Mouse (Mus musculus) heart, embryonic 15.5 days (tissue): ENCODE measurements around the gene Cog5. TPM values are rescaled to one million over a fixed set of nuclear protein-coding genes. Genes with fewer than 3 reads are reported as not detected.

Source experiments
- ATAC-seq: fragments of 200-750 bp; cut with Nextera tagmentation; replicated peaks from 2 replicates; pipeline ENCODE4 v1.8.0; 2017; ENCODE audit warnings: low read depth, moderate TSS enrichment; ENCODE audit not compliant: insufficient number of reproducible peaks, insufficient read depth, low FRiP score
- H3K27ac ChIP-seq: fragments of 300-500 bp; sonication (generic); 2 replicates; pipeline ENCODE4 v1.5.1; 2015; ENCODE audit warnings: mild to moderate bottlenecking, inconsistent platforms
- H3K27me3 ChIP-seq: fragments of 300-500 bp; sonication (generic); 2 replicates; pipeline ENCODE4 v1.6.1; 2015; ENCODE audit warnings: inconsistent platforms
- H3K36me3 ChIP-seq: fragments of 300-500 bp; sonication (generic); 2 replicates; pipeline ENCODE4 v1.6.1; 2015; ENCODE audit warnings: mild to moderate bottlenecking, inconsistent platforms
- H3K4me1 ChIP-seq: fragments of 300-500 bp; sonication (generic); replicated peaks from 2 replicates; pipeline ENCODE4 v1.6.1; 2015; ENCODE audit warnings: inconsistent platforms
- H3K4me2 ChIP-seq: fragments of 300-500 bp; sonication (generic); 2 replicates; pipeline ENCODE4 v1.6.1; 2015; ENCODE audit warnings: inconsistent platforms, mild to moderate bottlenecking, moderate library complexity
- H3K4me3 ChIP-seq: fragments of 300-500 bp; sonication (generic); 2 replicates; pipeline ENCODE4 v1.5.1; 2015; ENCODE audit warnings: mild to moderate bottlenecking, inconsistent platforms
- H3K9ac ChIP-seq: fragments of 300-500 bp; sonication (generic); 2 replicates; pipeline ENCODE4 v1.6.1; 2015; ENCODE audit warnings: mild to moderate bottlenecking, inconsistent platforms
- H3K9me3 ChIP-seq: fragments of 300-500 bp; sonication (generic); replicated peaks from 2 replicates; pipeline ENCODE4 v1.6.1; 2016; ENCODE audit warnings: inconsistent platforms
- WGBS: fragments of 180-500 bp; shearing (Covaris S2); methylation state at CpG from one replicate; pipeline ENCODE4 v1.1.7; 2015; ENCODE audit warnings: mixed read lengths; 5-methylcytosine and 5-hydroxymethylcytosine counted together
- polyA plus RNA-seq: library from polyadenylated mRNA; unstranded; fragments of >200 nt; fragmentation: Nextera tagmentation; extraction: Ambion mirVana; gene quantifications from 2 replicates; pipeline ENCODE4 v1.2.1, GENCODE M21; 2015

Cog5 gene
- polyA plus RNA-seq, 1 experiment from 2014 or later, result 24.1 TPM

DNA sequence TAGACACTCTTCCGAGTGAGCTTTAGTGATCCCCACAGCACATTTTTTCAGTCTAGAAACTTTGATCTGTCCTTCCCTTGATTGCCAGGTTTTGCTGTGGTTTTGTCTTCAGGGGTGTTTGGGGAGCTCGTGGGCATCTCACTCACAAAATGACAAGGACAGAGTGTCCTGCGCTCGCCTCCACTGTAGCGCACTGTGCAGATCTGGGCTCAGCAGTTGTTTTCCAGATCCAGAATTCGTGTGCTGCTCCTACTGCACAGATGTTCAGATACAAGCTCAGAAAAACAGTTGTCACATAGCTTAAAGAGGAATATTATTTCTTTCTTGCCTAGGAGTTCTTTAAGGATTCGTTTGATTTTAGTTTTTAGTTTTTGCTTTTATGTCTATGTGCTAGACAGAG is 203.1 kb downstream of the Cog5 start:
- Histone ChIP-seq H3K9ac (no peak overlapping the region), H3K27ac (no peak overlapping the region), H3K4me3 (no peak overlapping the region), H3K27me3 (no peaks in the 10 kb centered on the region), H3K4me2 (no peak overlapping the region), H3K36me3 (no peaks in the 10 kb centered on the region), H3K9me3 (no peaks in the 10 kb centered on the region), H3K4me1 (peaks cover 5% of the 10 kb centered on the region)
- 79% methylated on average over 7 of the region's 7 CpGs for WGBS
- no peak for ATAC-seq

DNA sequence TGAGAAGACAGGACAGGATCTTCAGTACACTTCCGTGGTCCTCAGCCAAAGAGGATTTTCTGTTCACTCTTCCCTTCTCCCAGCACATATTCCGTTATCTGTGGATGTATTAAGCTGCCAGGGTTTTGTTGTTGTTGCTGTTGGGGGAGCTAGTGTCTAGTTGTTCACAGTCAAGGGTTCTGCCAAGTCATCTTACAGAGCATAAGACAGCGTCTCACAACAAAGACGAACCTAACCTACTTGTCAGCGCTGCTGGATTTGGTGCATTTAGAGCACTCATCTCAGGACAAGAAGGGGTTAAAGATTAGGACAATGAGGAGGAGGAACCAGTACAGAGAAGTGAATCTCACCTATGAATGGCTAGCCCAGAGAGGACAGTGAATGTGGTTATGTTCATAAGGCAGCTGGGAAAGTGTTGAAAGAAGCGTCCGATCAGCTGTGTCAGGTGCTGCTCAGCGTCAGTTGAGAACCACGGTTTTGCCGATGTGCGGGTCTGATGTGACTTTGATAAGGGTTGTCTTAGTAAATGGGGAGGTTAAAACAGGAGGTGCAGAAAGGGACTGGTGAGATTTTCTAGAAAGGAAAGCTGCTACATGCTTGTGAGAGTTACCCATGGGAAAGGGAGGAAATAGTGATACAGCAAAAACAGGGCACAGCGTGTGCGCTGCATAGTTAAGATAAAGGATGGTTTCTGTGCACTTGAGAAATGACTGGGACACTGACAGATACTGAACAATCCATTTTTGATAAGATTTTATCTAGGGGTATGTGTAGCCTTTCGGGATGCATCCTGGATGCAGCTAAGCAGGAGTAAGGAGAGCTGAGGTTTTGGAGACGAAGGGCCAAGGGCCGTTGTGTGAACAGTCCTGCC is 208.2 kb downstream of the Cog5 start:
- Histone ChIP-seq H3K9ac (no peak overlapping the region), H3K4me2 (peak overlapping the region; percentile 37), H3K4me1 (peaks cover 10% of the 10 kb centered on the region), H3K9me3 (no peaks in the 10 kb centered on the region), H3K27me3 (no peaks in the 10 kb centered on the region), H3K27ac (no peak overlapping the region), H3K36me3 (no peaks in the 10 kb centered on the region), H3K4me3 (peak overlapping the region; percentile 14)
- ATAC-seq, result no peak
- WGBS, result 45% methylated on average over 16 of the region's 16 CpGs

DNA sequence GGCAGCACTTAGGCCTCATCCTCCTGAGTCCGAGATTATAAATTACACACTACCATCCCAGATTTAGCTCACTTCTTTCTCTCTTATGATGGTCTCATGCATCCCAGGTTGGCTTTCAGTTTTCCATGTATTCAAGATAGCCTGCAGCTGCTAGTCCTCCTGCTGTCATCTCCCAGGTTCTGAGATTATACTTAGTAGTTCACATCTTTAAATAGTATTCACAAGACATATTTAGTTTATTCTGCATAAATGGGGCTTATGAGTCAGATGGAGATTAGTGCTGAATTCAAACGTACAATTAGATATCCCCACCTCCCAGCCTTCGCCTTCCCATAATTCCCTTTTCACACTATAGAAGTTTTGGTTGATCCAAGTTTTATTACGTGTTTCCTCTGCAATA is 222.1 kb downstream of the Cog5 start:
- ATAC-seq, result no peak
- no peak overlapping the region for H3K9ac ChIP-seq
- H3K4me2 ChIP-seq, result no peak overlapping the region
- no peaks in the 10 kb centered on the region for H3K27me3 ChIP-seq
- peak overlapping the region; percentile 42 for H3K27ac ChIP-seq
- no peaks in the 10 kb centered on the region for H3K9me3 ChIP-seq
- WGBS, result 57% methylated on average over 4 of the region's 4 CpGs
- no peaks in the 10 kb centered on the region for H3K36me3 ChIP-seq
- H3K4me3 ChIP-seq, result no peak overlapping the region
- H3K4me1 ChIP-seq, result peaks cover 2% of the 10 kb centered on the region; the same call in 1 of the 2 replicates

DNA sequence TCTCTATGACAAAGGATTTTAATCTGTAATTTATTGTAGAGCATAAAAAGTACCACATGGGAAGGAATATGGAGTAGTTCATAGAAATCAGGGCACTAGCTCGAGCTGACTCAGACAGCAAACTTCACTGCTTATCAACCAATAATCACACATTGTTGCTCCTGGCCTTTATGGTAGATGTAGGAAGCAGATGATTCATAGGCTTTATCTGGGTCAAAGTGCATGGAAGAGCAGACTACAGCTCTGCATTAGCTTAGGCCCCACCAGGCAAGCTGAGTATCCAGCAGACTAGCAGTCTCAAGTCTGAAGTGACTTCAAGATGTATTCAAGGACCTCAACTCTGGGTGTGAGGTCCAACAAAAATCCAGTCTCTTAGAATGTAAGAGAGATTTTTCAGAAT is 228.1 kb downstream of the Cog5 start:
- H3K9me3 ChIP-seq, result no peaks in the 10 kb centered on the region
- no peak overlapping the region for H3K27ac ChIP-seq
- ATAC-seq, result no peak
- no peak overlapping the region for H3K4me2 ChIP-seq
- peaks cover 12% of the 10 kb centered on the region for H3K36me3 ChIP-seq
- H3K4me3 ChIP-seq, result no peak overlapping the region
- H3K9ac ChIP-seq, result no peak overlapping the region
- no peaks in the 10 kb centered on the region for H3K4me1 ChIP-seq
- H3K27me3 ChIP-seq, result no peaks in the 10 kb centered on the region
- 63% methylated on average over 1 of the region's 1 CpGs for WGBS

DNA sequence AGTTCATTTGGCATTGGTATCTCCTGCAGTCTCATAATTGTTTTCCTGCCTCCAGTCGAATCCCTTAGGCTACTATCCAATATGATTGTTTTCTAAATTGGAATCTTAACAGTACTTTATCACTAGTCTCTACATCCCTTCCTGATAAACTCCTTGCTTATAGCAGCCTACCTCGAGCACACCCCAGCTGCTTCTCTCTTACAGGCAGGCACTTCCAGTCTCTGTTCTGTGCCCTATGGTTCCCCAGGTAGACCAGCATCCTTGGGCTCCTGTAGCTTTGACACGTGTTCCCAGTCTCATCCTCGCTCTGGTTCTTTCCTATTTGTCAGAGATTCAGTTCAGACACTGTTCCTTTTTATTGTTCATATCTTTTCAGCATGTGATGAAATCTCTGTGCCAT is 229.7 kb downstream of the Cog5 start:
- Histone ChIP-seq H3K27me3 (no peaks in the 10 kb centered on the region), H3K36me3 (peaks cover 17% of the 10 kb centered on the region), H3K9ac (no peak overlapping the region), H3K9me3 (no peaks in the 10 kb centered on the region), H3K4me2 (no peak overlapping the region), H3K4me1 (no peaks in the 10 kb centered on the region), H3K27ac (no peak overlapping the region), H3K4me3 (no peak overlapping the region)
- no peak for ATAC-seq
- WGBS, result 73% methylated on average over 4 of the region's 4 CpGs

DNA sequence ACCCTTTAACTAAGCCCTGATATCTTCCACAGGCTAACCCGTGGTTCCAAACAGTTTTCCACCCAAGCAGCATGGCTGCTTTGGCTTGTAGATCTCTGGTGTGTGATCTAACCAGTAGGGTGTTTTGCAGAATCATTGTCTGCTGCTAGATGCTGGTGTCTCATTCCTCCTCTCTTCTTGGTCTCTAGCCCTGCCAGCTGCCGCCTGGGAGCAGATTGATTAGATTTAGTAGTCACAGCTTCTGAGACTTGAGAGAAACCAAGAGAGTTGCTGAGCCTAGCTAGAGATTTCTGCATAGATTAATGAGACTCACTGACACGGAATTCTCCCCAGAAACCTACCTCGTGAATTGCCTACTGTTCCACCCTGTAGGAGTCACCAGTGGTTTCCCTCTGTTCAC is 230.4 kb downstream of the Cog5 start:
- Histone ChIP-seq H3K4me1 (no peaks in the 10 kb centered on the region), H3K4me2 (no peak overlapping the region), H3K27ac (no peak overlapping the region), H3K27me3 (no peaks in the 10 kb centered on the region), H3K9me3 (no peaks in the 10 kb centered on the region), H3K9ac (no peak overlapping the region), H3K36me3 (peaks cover 17% of the 10 kb centered on the region), H3K4me3 (no peak overlapping the region)
- 80% methylated on average over 4 of the region's 4 CpGs for WGBS
- ATAC-seq, result no peak

DNA sequence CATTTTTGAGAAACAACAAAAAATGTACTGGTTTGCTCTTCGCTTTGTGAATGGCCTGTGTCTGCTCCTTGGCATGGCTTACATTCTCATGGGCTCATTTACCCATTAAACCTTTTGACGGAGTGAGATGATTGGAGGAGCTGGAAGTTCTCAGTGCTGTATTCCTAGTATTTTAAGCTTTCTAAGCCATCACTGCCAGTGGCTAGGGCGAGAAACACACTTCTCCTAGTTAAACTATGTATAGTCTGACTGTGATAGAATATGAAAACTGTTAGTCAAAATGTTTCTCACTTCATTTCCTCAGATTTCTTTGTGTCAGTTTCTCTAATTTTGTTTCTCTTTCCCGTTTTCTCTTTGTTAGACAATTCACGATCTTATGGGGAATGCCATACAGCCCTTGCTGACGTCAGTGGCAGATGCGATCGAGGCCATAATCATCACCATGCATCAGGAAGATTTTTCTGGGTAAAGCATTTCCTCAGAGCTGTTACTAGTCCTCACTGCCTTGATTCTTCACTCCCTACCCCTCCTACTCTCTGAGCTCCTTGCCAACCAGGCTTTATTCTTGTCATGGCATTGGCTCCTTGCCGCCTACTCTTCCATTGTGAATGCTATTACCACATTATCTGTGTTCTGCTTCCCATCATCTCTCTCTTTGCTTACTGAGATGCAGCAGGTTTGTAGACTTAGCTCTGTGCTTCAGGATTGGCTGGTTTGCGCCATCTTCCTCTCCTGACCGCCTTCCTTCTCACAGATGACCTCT is 231.4 kb downstream of the Cog5 start:
- H3K27me3 ChIP-seq, result no peaks in the 10 kb centered on the region
- no peak overlapping the region for H3K27ac ChIP-seq
- H3K4me1 ChIP-seq, result no peaks in the 10 kb centered on the region
- 95% methylated on average over 11 of the region's 11 CpGs for WGBS
- H3K4me3 ChIP-seq, result no peak overlapping the region
- no peak for ATAC-seq
- no peaks in the 10 kb centered on the region for H3K9me3 ChIP-seq
- no peak overlapping the region for H3K9ac ChIP-seq
- peaks cover 17% of the 10 kb centered on the region for H3K36me3 ChIP-seq
- no peak overlapping the region for H3K4me2 ChIP-seq

DNA sequence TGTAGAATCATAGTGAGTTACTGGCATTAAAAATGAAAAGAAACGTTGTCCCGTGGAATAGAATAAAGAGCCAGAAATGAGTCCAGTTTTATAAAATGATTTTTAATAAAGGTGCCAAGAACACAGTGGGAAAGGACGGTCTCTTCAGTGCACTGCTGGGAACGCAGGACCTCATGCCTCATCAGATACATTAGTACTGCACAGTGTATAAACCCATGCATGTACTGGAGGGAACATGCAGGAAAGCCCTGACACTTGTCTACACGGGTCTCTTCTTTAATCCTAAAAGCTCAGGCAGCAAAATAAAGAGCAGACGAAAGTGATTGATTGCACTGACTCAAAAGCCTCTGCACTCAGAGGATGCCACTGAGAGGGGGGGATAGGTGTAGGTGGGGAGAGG is 236.0 kb downstream of the Cog5 start:
- Histone ChIP-seq H3K4me1 (peaks cover 5% of the 10 kb centered on the region; the same call in 1 of the 2 replicates), H3K36me3 (peaks cover 17% of the 10 kb centered on the region), H3K27me3 (no peaks in the 10 kb centered on the region), H3K9ac (no peak overlapping the region), H3K9me3 (no peaks in the 10 kb centered on the region), H3K4me3 (no peak overlapping the region), H3K27ac (no peak overlapping the region), H3K4me2 (no peak overlapping the region)
- no peak for ATAC-seq
- WGBS, result 79% methylated on average over 6 of the region's 6 CpGs

DNA sequence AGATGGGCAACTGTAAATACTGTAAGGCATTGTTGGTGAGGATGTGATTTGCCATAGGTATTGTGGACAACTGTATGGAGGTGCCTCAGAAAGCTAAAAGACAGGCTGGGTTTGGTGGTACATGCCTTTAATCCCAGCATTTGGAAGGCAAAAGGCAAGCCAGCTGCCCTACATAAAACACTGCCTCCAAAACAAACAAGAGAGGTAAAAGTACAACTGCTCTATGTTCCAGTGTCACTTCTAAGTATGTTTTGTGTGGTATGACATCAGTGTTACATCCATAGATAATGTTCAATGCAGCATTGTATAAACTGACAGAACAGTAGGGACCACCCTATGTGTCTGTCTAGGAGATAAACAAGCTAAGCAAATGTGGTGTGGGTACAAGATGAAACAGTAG is 237.4 kb downstream of the Cog5 start:
- Histone ChIP-seq H3K4me2 (no peak overlapping the region), H3K9ac (no peak overlapping the region), H3K9me3 (no peaks in the 10 kb centered on the region), H3K27ac (no peak overlapping the region), H3K4me1 (peaks cover 12% of the 10 kb centered on the region), H3K4me3 (no peak overlapping the region), H3K36me3 (peaks cover 8% of the 10 kb centered on the region; the same call in 1 of the 2 replicates), H3K27me3 (no peaks in the 10 kb centered on the region)
- no peak for ATAC-seq

DNA sequence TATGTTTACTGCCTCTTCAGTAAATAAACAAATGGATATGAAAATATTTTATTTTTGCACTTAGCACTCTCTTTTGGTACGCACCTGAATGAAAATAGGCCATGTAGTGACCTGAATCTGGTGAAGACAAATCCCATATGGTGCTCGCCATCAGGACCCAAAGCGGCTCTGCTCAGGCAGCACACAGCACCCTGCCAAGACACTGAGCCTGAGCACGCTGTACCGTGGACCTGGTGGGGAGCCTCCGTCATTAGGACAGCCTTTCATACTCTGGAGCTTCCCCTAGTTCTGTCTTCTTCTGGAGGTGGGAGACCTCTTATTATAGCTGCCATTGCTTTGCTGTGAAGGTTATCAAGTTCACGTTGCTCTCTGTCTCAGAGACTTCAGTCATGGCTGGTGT is 238.1 kb downstream of the Cog5 start:
- no peak overlapping the region for H3K4me3 ChIP-seq
- no peak overlapping the region for H3K9ac ChIP-seq
- H3K36me3 ChIP-seq, result peaks cover 6% of the 10 kb centered on the region; the same call in 1 of the 2 replicates
- 89% methylated on average over 7 of the region's 7 CpGs for WGBS
- no peaks in the 10 kb centered on the region for H3K9me3 ChIP-seq
- no peak overlapping the region for H3K4me2 ChIP-seq
- no peak for ATAC-seq
- peaks cover 12% of the 10 kb centered on the region for H3K4me1 ChIP-seq
- no peak overlapping the region for H3K27ac ChIP-seq
- H3K27me3 ChIP-seq, result no peaks in the 10 kb centered on the region

DNA sequence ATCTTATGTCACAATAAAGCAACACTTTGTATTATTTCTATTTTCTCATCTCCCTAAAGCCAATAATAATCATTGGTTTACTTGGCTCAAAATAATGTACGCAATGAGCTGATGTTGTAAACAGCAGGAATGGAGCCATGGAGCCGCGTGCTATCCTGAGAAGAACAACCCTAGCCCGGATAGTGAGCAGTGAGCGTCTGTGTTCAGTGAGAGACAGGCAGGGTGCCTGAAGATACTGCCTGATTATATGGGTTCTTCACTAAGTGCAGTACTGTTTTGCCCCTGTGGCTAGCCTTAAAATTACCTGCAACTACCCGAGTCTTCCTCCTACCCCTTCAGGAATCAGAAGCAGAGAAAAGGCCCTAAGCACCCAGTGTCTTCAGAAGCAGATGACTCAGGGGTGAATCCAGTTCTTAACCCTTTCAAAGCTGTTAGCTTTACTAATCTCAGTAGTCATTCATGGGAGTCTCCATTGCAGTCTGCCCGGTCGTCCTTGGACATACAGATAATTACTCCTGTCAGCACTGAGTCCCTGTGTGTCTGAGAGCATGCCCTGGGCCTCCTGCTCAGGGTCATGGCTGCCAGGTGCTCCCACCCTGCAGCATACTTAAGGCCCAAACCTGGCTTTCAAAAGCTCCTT is 240.5 kb downstream of the Cog5 start:
- H3K9ac ChIP-seq, result no peak overlapping the region
- no peak overlapping the region for H3K4me3 ChIP-seq
- H3K27ac ChIP-seq, result no peak overlapping the region
- WGBS, result 39% methylated on average over 8 of the region's 8 CpGs
- no peak for ATAC-seq
- no peak overlapping the region for H3K4me2 ChIP-seq
- no peaks in the 10 kb centered on the region for H3K27me3 ChIP-seq
- no peaks in the 10 kb centered on the region for H3K9me3 ChIP-seq
- peaks cover 12% of the 10 kb centered on the region for H3K4me1 ChIP-seq
- H3K36me3 ChIP-seq, result peaks cover 3% of the 10 kb centered on the region; the same call in 1 of the 2 replicates
